Mouse (Mus musculus): Measurements from ENCODE around the gene Pirt.

GRCm38 (mm10) chr11:66871701-66872100 lies 40.1 kb upstream of the Pirt start:
- no peak for TF ChIP-seq POLR2A (IDR thresholded peaks at IDR 0.05; ENCODE audit: extremely low read depth, insufficient read depth, low read length)
- TF ChIP-seq CTCF (IDR thresholded peaks at IDR 0.05; ENCODE audit: low read depth, low read length), result peak; percentile 24; the same call in 1 of the 2 replicates
